Mouse (Mus musculus) liver, embryonic 16.5 days (tissue): ENCODE data around the gene Izumo1. TPM values are rescaled to one million over a fixed set of nuclear protein-coding genes. Genes with fewer than 3 reads are reported as not detected.

Source experiments
- polyA plus RNA-seq: library from polyadenylated mRNA; unstranded; fragments of >200 nt; fragmentation: Nextera tagmentation; extraction: Ambion mirVana; gene quantifications from 2 replicates; pipeline ENCODE4 v1.2.1, GENCODE M21; 2015

Izumo1 gene
- polyA plus RNA-seq, 1 experiment from 2014 or later: 0.05 TPM

Other genes starting within 250 kb of the Izumo1 start
- 64.2 and 70.1 TPM in 2 replicates for gene Snrnp70, start 226.1 kb upstream of the Izumo1 start, polyA plus RNA-seq
- not detected in 2 replicates for gene Kcna7, start 216.2 kb upstream of the Izumo1 start, polyA plus RNA-seq
- 0.09 and 0.26 TPM in 2 replicates for gene Ntf5, start 208.1 kb upstream of the Izumo1 start, polyA plus RNA-seq
- not detected in 2 replicates for gene Lhb, start 201.0 kb upstream of the Izumo1 start, polyA plus RNA-seq
- 7.6 and 8.9 TPM in 2 replicates for gene Gys1, start 187.0 kb upstream of the Izumo1 start, polyA plus RNA-seq
- gene Ruvbl2, start 183.7 kb upstream of the Izumo1 start, polyA plus RNA-seq: 58.8 and 59.4 TPM in 2 replicates
- gene Ftl1, start 161.9 kb upstream of the Izumo1 start, polyA plus RNA-seq: 6,125 and 6,166 TPM in 2 replicates
- 63.3 and 63.4 TPM in 2 replicates for gene Bax, start 154.9 kb upstream of the Izumo1 start, polyA plus RNA-seq
- gene Tulp2, start 139.9 kb upstream of the Izumo1 start, polyA plus RNA-seq: 0.41 and 0.75 TPM in 2 replicates
- not detected in 2 replicates for gene Gm45808, start 135.0 kb upstream of the Izumo1 start, polyA plus RNA-seq
- 2.5 and 3.3 TPM in 2 replicates for gene Dhdh, start 133.0 kb upstream of the Izumo1 start, polyA plus RNA-seq
- gene Nucb1, start 111.4 kb upstream of the Izumo1 start, polyA plus RNA-seq: 122 and 124 TPM in 2 replicates
- 293 and 328 TPM in 2 replicates for gene Ppp1r15a, start 95.5 kb upstream of the Izumo1 start, polyA plus RNA-seq
- 0.47 and 0.78 TPM in 2 replicates for gene Plekha4, start 95.5 kb upstream of the Izumo1 start, polyA plus RNA-seq
- 1.3 and 1.8 TPM in 2 replicates for gene Hsd17b14, start 66.9 kb upstream of the Izumo1 start, polyA plus RNA-seq
- 44.0 and 44.6 TPM in 2 replicates for gene Bcat2, start 51.7 kb upstream of the Izumo1 start, polyA plus RNA-seq
- gene Fgf21, start 6.3 kb upstream of the Izumo1 start, polyA plus RNA-seq: not detected in 2 replicates
- gene Fut1, start 4.5 kb upstream of the Izumo1 start, polyA plus RNA-seq: not detected in 2 replicates
- gene Rasip1, start 5.7 kb downstream of the Izumo1 start, polyA plus RNA-seq: 1.7 and 1.8 TPM in 2 replicates
- 0.58 and 1.3 TPM in 2 replicates for gene Mamstr, start 18.2 kb downstream of the Izumo1 start, polyA plus RNA-seq
- gene Fut2, start 44.6 kb downstream of the Izumo1 start, polyA plus RNA-seq: 0.02 and 0.08 TPM in 2 replicates
- gene Ntn5, start 62.2 kb downstream of the Izumo1 start, polyA plus RNA-seq: not detected in 2 replicates
- 0.05 TPM in 1 of 2 replicates, not detected in the other for gene Sec1, start 72.6 kb downstream of the Izumo1 start, polyA plus RNA-seq
- gene Car11, start 78.0 kb downstream of the Izumo1 start, polyA plus RNA-seq: 0.23 and 0.37 TPM in 2 replicates
- gene Dbp, start 83.3 kb downstream of the Izumo1 start, polyA plus RNA-seq: 0.27 and 0.32 TPM in 2 replicates
- 460 and 502 TPM in 2 replicates for gene Rpl18, start 93.6 kb downstream of the Izumo1 start, polyA plus RNA-seq
- 11.0 and 13.9 TPM in 2 replicates for gene Sphk2, start 96.2 kb downstream of the Izumo1 start, polyA plus RNA-seq
- 0.16 and 0.30 TPM in 2 replicates for gene Fam83e, start 99.4 kb downstream of the Izumo1 start, polyA plus RNA-seq
- not detected in 2 replicates for gene Spaca4, start 104.0 kb downstream of the Izumo1 start, polyA plus RNA-seq
- not detected in 2 replicates for gene Lmtk3, start 161.9 kb downstream of the Izumo1 start, polyA plus RNA-seq
- 0.08 and 0.22 TPM in 2 replicates for gene Sult2b1, start 162.9 kb downstream of the Izumo1 start, polyA plus RNA-seq
- 26.0 and 26.5 TPM in 2 replicates for gene Cyth2, start 192.8 kb downstream of the Izumo1 start, polyA plus RNA-seq
- 0.14 and 0.15 TPM in 2 replicates for gene Kcnj14, start 203.0 kb downstream of the Izumo1 start, polyA plus RNA-seq
- gene Grwd1, start 209.1 kb downstream of the Izumo1 start, polyA plus RNA-seq: 19.2 and 20.9 TPM in 2 replicates